Mouse (Mus musculus) forebrain, embryonic 11.5 days (tissue): ENCODE measurements at regions not wholly inside any gene's neighbourhood (a gene's known extent, or its start where the extent isn't known, plus 50 kb on each side); places are given as distances from the start of the nearest gene placed in this dataset.

Experiments used
- ATAC-seq: fragments of 200-750 bp; cut with Nextera tagmentation; replicated peaks from 2 replicates; pipeline ENCODE4 v1.8.0; 2017; ENCODE audit warnings: moderate TSS enrichment; ENCODE audit not compliant: low FRiP score
- DNase-seq: peaks from one replicate; pipeline ENCODE4 v3.0.0-alpha.2; 2017; ENCODE audit warnings: low spot score
- H3K27ac ChIP-seq: fragments of 300-500 bp; sonication (generic); 2 replicates; pipeline ENCODE4 v1.5.1; 2014; ENCODE audit warnings: low read depth, low read length
- H3K27me3 ChIP-seq: fragments of 300-500 bp; sonication (generic); 2 replicates; pipeline ENCODE4 v1.6.1; 2014; ENCODE audit warnings: mild to moderate bottlenecking, low read length, mixed read lengths; ENCODE audit not compliant: control insufficient read depth, insufficient read depth
- H3K36me3 ChIP-seq: fragments of 300-500 bp; sonication (generic); 2 replicates; pipeline ENCODE4 v1.6.1; 2014; ENCODE audit warnings: mild to moderate bottlenecking, low read length, moderate library complexity, mixed read lengths; ENCODE audit not compliant: control insufficient read depth, insufficient read depth
- H3K4me1 ChIP-seq: fragments of 300-500 bp; sonication (generic); replicated peaks from 2 replicates; pipeline ENCODE4 v1.6.1; 2014; ENCODE audit warnings: low read length, mixed read lengths; ENCODE audit not compliant: control insufficient read depth, insufficient read depth
- H3K4me2 ChIP-seq: fragments of 300-500 bp; sonication (generic); 2 replicates; pipeline ENCODE4 v1.6.1; 2014; ENCODE audit warnings: low read depth, mild to moderate bottlenecking, low read length, moderate library complexity, mixed read lengths; ENCODE audit not compliant: severe bottlenecking
- H3K4me3 ChIP-seq: fragments of 300-500 bp; sonication (generic); 2 replicates; pipeline ENCODE4 v1.5.1; 2014; ENCODE audit warnings: low read depth, low read length
- H3K9ac ChIP-seq: fragments of 300-500 bp; sonication (generic); 2 replicates; pipeline ENCODE4 v1.6.1; 2014; ENCODE audit warnings: low read length
- H3K9me3 ChIP-seq: fragments of 300-500 bp; sonication (generic); 2 replicates; pipeline ENCODE4 v1.6.1; 2016; ENCODE audit warnings: low read length, mixed read lengths; ENCODE audit not compliant: control insufficient read depth
- WGBS: fragments of 180-500 bp; shearing (Covaris S2); extraction: QIAGEN DNeasy Blood & Tissue Kit; methylation state at CpG from one replicate; pipeline ENCODE4 v1.1.7; 2014; 5-methylcytosine and 5-hydroxymethylcytosine counted together

DNA sequence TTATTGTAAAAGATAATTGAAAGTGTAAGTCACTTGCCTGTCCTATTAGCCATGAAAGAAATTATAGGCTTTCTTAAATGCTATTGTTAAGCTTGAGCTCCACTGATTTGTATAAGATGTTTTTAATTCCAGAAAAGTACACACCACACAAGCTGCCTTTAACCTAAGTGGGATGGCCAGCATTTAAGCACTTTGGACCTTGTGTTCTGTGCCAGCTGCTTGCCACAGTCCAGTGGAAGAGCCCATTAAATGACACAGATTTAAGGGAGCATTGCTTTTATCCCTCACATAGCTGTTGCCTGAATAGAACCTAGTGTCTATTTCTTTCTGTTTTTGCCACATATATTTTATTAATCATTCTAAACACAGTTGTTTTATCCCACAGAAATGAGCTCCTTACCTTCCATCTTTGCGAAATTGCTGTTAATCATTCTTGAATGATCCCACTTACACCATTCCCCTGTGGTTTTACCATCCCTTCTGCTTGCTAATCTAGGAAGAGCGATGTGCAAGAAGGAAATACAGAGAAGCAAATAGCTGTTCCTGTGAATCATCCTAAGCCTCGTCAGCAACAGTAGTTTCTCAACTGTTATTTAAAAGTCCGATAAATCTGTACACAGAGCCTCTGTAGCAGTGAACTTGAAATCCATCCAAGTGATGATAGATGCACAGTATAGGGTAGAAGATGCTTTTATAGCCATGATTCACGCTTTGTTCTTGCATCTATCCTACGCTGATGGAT, 57.9 kb upstream of the Samsn1 start:
- Histone ChIP-seq H3K27ac (no peak overlapping the region), H3K4me3 (no peak overlapping the region), H3K9ac (no peak overlapping the region), H3K27me3 (no peaks in the 10 kb centered on the region), H3K36me3 (no peaks in the 10 kb centered on the region), H3K4me1 (no peaks in the 10 kb centered on the region), H3K4me2 (no peak overlapping the region), H3K9me3 (no peaks in the 10 kb centered on the region)
- 90% methylated on average over 6 of the region's 6 CpGs for WGBS
- DNase-seq: no peak
- no peak for ATAC-seq

DNA sequence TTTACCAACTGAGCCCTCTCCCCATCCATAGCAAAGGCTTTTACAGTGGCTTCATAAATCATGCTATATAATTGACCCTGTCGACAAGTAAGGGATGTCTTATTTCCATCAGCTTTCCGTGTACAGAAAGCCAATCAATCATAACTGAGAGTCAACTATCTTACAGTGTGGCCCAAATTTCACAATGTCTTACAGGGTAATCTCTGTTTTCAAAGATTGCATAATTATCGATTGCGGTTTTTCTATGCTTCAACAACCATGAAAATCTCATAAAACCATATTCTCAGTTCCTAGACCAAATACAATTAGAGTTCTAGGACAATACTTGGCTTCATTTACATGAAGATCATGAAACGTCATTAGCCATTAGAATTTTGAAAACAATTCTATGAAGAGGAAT, 56.1 kb upstream of the Samsn1 start:
- Histone ChIP-seq H3K27me3 (no peaks in the 10 kb centered on the region), H3K4me1 (no peaks in the 10 kb centered on the region), H3K36me3 (no peaks in the 10 kb centered on the region), H3K9ac (no peak overlapping the region), H3K27ac (no peak overlapping the region), H3K4me3 (no peak overlapping the region), H3K4me2 (no peak overlapping the region), H3K9me3 (no peaks in the 10 kb centered on the region)
- 91% methylated on average over 5 of the region's 5 CpGs for WGBS
- ATAC-seq: no peak
- DNase-seq: no peak

DNA sequence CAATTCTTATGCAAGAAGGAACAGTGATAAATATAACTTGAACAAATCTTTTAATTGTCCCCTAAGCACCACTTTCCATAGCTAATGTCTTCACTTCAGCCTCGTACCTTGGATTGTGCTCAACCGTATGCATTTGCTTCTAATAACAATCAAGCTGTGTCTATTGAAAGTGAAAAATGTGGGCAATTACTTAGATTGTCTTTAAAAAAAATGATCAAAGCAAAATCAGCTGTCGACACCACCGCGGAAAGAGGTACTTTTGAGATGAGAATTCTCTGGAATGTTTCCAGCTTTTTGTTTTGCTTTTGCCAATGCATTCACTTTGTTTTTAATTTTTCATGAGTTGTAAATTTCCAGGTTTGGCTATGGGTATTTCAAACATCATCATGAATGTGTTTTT, 54.1 kb upstream of the Samsn1 start:
- no peaks in the 10 kb centered on the region for H3K4me1 ChIP-seq
- H3K9me3 ChIP-seq: no peaks in the 10 kb centered on the region
- no peaks in the 10 kb centered on the region for H3K27me3 ChIP-seq
- no peaks in the 10 kb centered on the region for H3K36me3 ChIP-seq
- H3K4me2 ChIP-seq: no peak overlapping the region
- DNase-seq: no peak
- no peak overlapping the region for H3K9ac ChIP-seq
- ATAC-seq: no peak
- H3K4me3 ChIP-seq: no peak overlapping the region
- no peak overlapping the region for H3K27ac ChIP-seq
- WGBS: 79% methylated on average over 5 of the region's 5 CpGs
